Mouse (Mus musculus): ENCODE measurements at regions not wholly inside any gene's neighbourhood (a gene's known extent, or its start where the extent isn't known, plus 50 kb on each side); places are given as distances from the start of the nearest gene placed in this dataset.

GRCm38 (mm10) chr12:15937443-15938237 is 120.9 kb upstream of the Trib2 start:
- Histone ChIP-seq H3K4me3 (no peak overlapping the region), H3K36me3 (no peaks in the 10 kb centered on the region), H3K4me1 (replicated peaks) (no peaks in the 10 kb centered on the region; the same call in 1 of the 2 replicates), H3K4me2 (no peak overlapping the region), H3K27me3 (no peaks in the 10 kb centered on the region), H3K27ac (no peak overlapping the region), H3K9me3 (replicated peaks) (no peaks in the 10 kb centered on the region), H3K9ac (no peak overlapping the region)
- 62% methylated on average over 8 of the region's 8 CpGs for WGBS
- ATAC-seq (replicated peaks; ENCODE audit: insufficient number of reproducible peaks, insufficient read depth, low FRiP score, low read depth): no peak

- no peak overlapping the region for H3K9ac ChIP-seq
- H3K4me3 ChIP-seq: no peak overlapping the region
- H3K4me1 ChIP-seq (replicated peaks): peaks cover 4% of the 10 kb centered on the region; the same call in 1 of the 2 replicates
- WGBS: 89% methylated on average over 4 of the region's 4 CpGs
- no peaks in the 10 kb centered on the region for H3K27me3 ChIP-seq
- no peak for ATAC-seq (replicated peaks; ENCODE audit: insufficient number of reproducible peaks, insufficient read depth, low FRiP score, low read depth)
- H3K27ac ChIP-seq: no peak overlapping the region
- no peaks in the 10 kb centered on the region for H3K9me3 ChIP-seq (replicated peaks)
- H3K4me2 ChIP-seq: no peak overlapping the region
- no peaks in the 10 kb centered on the region for H3K36me3 ChIP-seq
Observed at GRCm38 (mm10) chr12:15932067-15932466, 115.3 kb upstream of the Trib2 start.

- 93% methylated on average over 4 of the region's 4 CpGs for WGBS
- Histone ChIP-seq H3K4me1 (replicated peaks) (peaks cover 4% of the 10 kb centered on the region; the same call in 1 of the 2 replicates), H3K9ac (no peak overlapping the region)
Observed at GRCm38 (mm10) chr12:15931535-15931934, 114.8 kb upstream of the Trib2 start.

GRCm38 (mm10) chr12:15930155-15930554 is 113.4 kb upstream of the Trib2 start:
- no peak for ATAC-seq (replicated peaks; ENCODE audit: insufficient number of reproducible peaks, insufficient read depth, low FRiP score, low read depth)
- H3K27me3 ChIP-seq: no peaks in the 10 kb centered on the region
- no peak overlapping the region for H3K27ac ChIP-seq
- 88% methylated on average over 3 of the region's 3 CpGs for WGBS
- no peak overlapping the region for H3K9ac ChIP-seq
- no peak overlapping the region for H3K4me3 ChIP-seq
- peaks cover 4% of the 10 kb centered on the region; the same call in 1 of the 2 replicates for H3K4me1 ChIP-seq (replicated peaks)
- H3K4me2 ChIP-seq: no peak overlapping the region
- H3K36me3 ChIP-seq: no peaks in the 10 kb centered on the region
- H3K9me3 ChIP-seq (replicated peaks): no peaks in the 10 kb centered on the region

More at GRCm38 (mm10) chr12:15931535-15931934, 114.8 kb upstream of the Trib2 start:
- no peak for ATAC-seq (replicated peaks; ENCODE audit: insufficient number of reproducible peaks, insufficient read depth, low FRiP score, low read depth)
- no peaks in the 10 kb centered on the region for H3K36me3 ChIP-seq
- H3K9me3 ChIP-seq (replicated peaks): no peaks in the 10 kb centered on the region
- no peak overlapping the region for H3K4me2 ChIP-seq
- H3K27ac ChIP-seq: no peak overlapping the region
- H3K4me3 ChIP-seq: no peak overlapping the region
- H3K27me3 ChIP-seq: no peaks in the 10 kb centered on the region

GRCm38 (mm10) chr12:15929541-15929940 is 112.8 kb upstream of the Trib2 start:
- Histone ChIP-seq H3K4me2 (no peak overlapping the region), H3K4me3 (no peak overlapping the region), H3K9ac (no peak overlapping the region), H3K4me1 (replicated peaks) (peaks cover 4% of the 10 kb centered on the region), H3K36me3 (no peaks in the 10 kb centered on the region), H3K9me3 (replicated peaks) (no peaks in the 10 kb centered on the region), H3K27me3 (no peaks in the 10 kb centered on the region), H3K27ac (no peak overlapping the region)
- 57% methylated on average over 1 of the region's 1 CpGs for WGBS
- no peak for ATAC-seq (replicated peaks; ENCODE audit: insufficient number of reproducible peaks, insufficient read depth, low FRiP score, low read depth)

GRCm38 (mm10) chr12:15918291-15918690 is 101.6 kb upstream of the Trib2 start:
- no peak overlapping the region for H3K27ac ChIP-seq
- H3K36me3 ChIP-seq: no peaks in the 10 kb centered on the region
- no peak overlapping the region for H3K4me3 ChIP-seq
- no peak for ATAC-seq (replicated peaks; ENCODE audit: insufficient number of reproducible peaks, insufficient read depth, low FRiP score, low read depth)
- no peak overlapping the region for H3K9ac ChIP-seq
- no peaks in the 10 kb centered on the region for H3K27me3 ChIP-seq
- H3K4me2 ChIP-seq: no peak overlapping the region
- H3K9me3 ChIP-seq (replicated peaks): no peaks in the 10 kb centered on the region
- H3K4me1 ChIP-seq (replicated peaks): no peaks in the 10 kb centered on the region
- WGBS: 78% methylated on average over 1 of the region's 1 CpGs

GRCm38 (mm10) chr12:15912959-15913358 is 96.2 kb upstream of the Trib2 start:
- no peak overlapping the region for H3K4me3 ChIP-seq
- no peak for ATAC-seq (replicated peaks; ENCODE audit: insufficient number of reproducible peaks, insufficient read depth, low FRiP score, low read depth)
- H3K4me2 ChIP-seq: no peak overlapping the region
- H3K36me3 ChIP-seq: no peaks in the 10 kb centered on the region
- H3K27me3 ChIP-seq: no peaks in the 10 kb centered on the region
- H3K9ac ChIP-seq: no peak overlapping the region
- no peak overlapping the region for H3K27ac ChIP-seq
- H3K9me3 ChIP-seq (replicated peaks): no peaks in the 10 kb centered on the region
- peaks cover 6% of the 10 kb centered on the region; the same call in 1 of the 2 replicates for H3K4me1 ChIP-seq (replicated peaks)
- WGBS: 95% methylated on average over 1 of the region's 1 CpGs

- WGBS: 76% methylated on average over 3 of the region's 3 CpGs
- H3K36me3 ChIP-seq: no peaks in the 10 kb centered on the region
- H3K4me2 ChIP-seq: no peak overlapping the region
- peaks cover 6% of the 10 kb centered on the region; the same call in 1 of the 2 replicates for H3K4me1 ChIP-seq (replicated peaks)
- H3K27ac ChIP-seq: no peak overlapping the region
- no peak overlapping the region for H3K4me3 ChIP-seq
- no peak overlapping the region for H3K9ac ChIP-seq
- no peak for ATAC-seq (replicated peaks; ENCODE audit: insufficient number of reproducible peaks, insufficient read depth, low FRiP score, low read depth)
- H3K9me3 ChIP-seq (replicated peaks): no peaks in the 10 kb centered on the region
- H3K27me3 ChIP-seq: no peaks in the 10 kb centered on the region
Observed at GRCm38 (mm10) chr12:15912491-15912890, 95.8 kb upstream of the Trib2 start.

- Histone ChIP-seq H3K9me3 (replicated peaks) (no peaks in the 10 kb centered on the region), H3K4me2 (no peak overlapping the region), H3K27me3 (no peaks in the 10 kb centered on the region), H3K27ac (no peak overlapping the region), H3K36me3 (no peaks in the 10 kb centered on the region), H3K4me1 (replicated peaks) (peaks cover 6% of the 10 kb centered on the region; the same call in 1 of the 2 replicates), H3K9ac (no peak overlapping the region), H3K4me3 (no peak overlapping the region)
- no peak for ATAC-seq (replicated peaks; ENCODE audit: insufficient number of reproducible peaks, insufficient read depth, low FRiP score, low read depth)
- 80% methylated on average over 1 of the region's 1 CpGs for WGBS
Observed at GRCm38 (mm10) chr12:15911254-15911991, 94.7 kb upstream of the Trib2 start.

GRCm38 (mm10) chr12:15897539-15897938 is 80.8 kb upstream of the Trib2 start:
- 85% methylated on average over 2 of the region's 2 CpGs for WGBS
- no peak overlapping the region for H3K4me3 ChIP-seq
- H3K36me3 ChIP-seq: no peaks in the 10 kb centered on the region
- no peak overlapping the region for H3K27ac ChIP-seq
- no peak for ATAC-seq (replicated peaks; ENCODE audit: insufficient number of reproducible peaks, insufficient read depth, low FRiP score, low read depth)
- H3K27me3 ChIP-seq: no peaks in the 10 kb centered on the region
- peaks cover 9% of the 10 kb centered on the region; the same call in 1 of the 2 replicates for H3K4me1 ChIP-seq (replicated peaks)
- no peaks in the 10 kb centered on the region for H3K9me3 ChIP-seq (replicated peaks)
- H3K9ac ChIP-seq: no peak overlapping the region
- no peak overlapping the region for H3K4me2 ChIP-seq

GRCm38 (mm10) chr12:15896511-15896910 is 79.8 kb upstream of the Trib2 start:
- Histone ChIP-seq H3K4me1 (replicated peaks) (peaks cover 9% of the 10 kb centered on the region; the same call in 1 of the 2 replicates), H3K9ac (no peak overlapping the region), H3K4me2 (no peak overlapping the region), H3K4me3 (no peak overlapping the region), H3K27ac (no peak overlapping the region), H3K9me3 (replicated peaks) (no peaks in the 10 kb centered on the region), H3K36me3 (no peaks in the 10 kb centered on the region), H3K27me3 (no peaks in the 10 kb centered on the region)
- no peak for ATAC-seq (replicated peaks; ENCODE audit: insufficient number of reproducible peaks, insufficient read depth, low FRiP score, low read depth)
- 67% methylated on average over 3 of the region's 3 CpGs for WGBS
